Mouse (Mus musculus) forebrain, embryonic 13.5 days (tissue): ENCODE measurements around the gene Lyar. TPM values are rescaled to one million over a fixed set of nuclear protein-coding genes. Genes with fewer than 3 reads are reported as not detected.

Source experiments
- ATAC-seq: fragments of 200-750 bp; cut with Nextera tagmentation; 2 replicates; pipeline ENCODE4 v1.8.0; 2017
- H3K27ac ChIP-seq: fragments of 300-500 bp; sonication (generic); 2 replicates; pipeline ENCODE4 v1.5.1; 2015; ENCODE audit warnings: inconsistent platforms, mild to moderate bottlenecking, moderate library complexity
- H3K27me3 ChIP-seq: fragments of 300-500 bp; sonication (generic); 2 replicates; pipeline ENCODE4 v1.6.1; 2015; ENCODE audit warnings: mild to moderate bottlenecking, inconsistent platforms
- H3K36me3 ChIP-seq: fragments of 300-500 bp; sonication (generic); 2 replicates; pipeline ENCODE4 v1.6.1; 2015; ENCODE audit warnings: mild to moderate bottlenecking, inconsistent platforms; ENCODE audit not compliant: poor library complexity, severe bottlenecking
- H3K4me1 ChIP-seq: fragments of 300-500 bp; sonication (generic); 2 replicates; pipeline ENCODE4 v1.6.1; 2015; ENCODE audit warnings: inconsistent platforms
- H3K4me2 ChIP-seq: fragments of 300-500 bp; sonication (generic); 2 replicates; pipeline ENCODE4 v1.6.1; 2015; ENCODE audit warnings: inconsistent platforms, mild to moderate bottlenecking, moderate library complexity
- H3K4me3 ChIP-seq: fragments of 300-500 bp; sonication (generic); 2 replicates; pipeline ENCODE4 v1.5.1; 2015; ENCODE audit warnings: mild to moderate bottlenecking, inconsistent platforms
- H3K9ac ChIP-seq: fragments of 300-500 bp; sonication (generic); 2 replicates; pipeline ENCODE4 v1.6.1; 2015; ENCODE audit warnings: mild to moderate bottlenecking, inconsistent platforms
- H3K9me3 ChIP-seq: fragments of 300-500 bp; sonication (generic); replicated peaks from 2 replicates; pipeline ENCODE4 v1.6.1; 2016; ENCODE audit warnings: inconsistent platforms
- WGBS: fragments of 180-500 bp; shearing (Covaris S2); methylation state at CpG from one replicate; pipeline ENCODE4 v1.1.7; 2015; 5-methylcytosine and 5-hydroxymethylcytosine counted together
- polyA plus RNA-seq: library from polyadenylated mRNA; unstranded; fragments of >200 nt; fragmentation: Nextera tagmentation; extraction: Ambion mirVana; gene quantifications from 2 replicates; pipeline ENCODE4 v1.2.1, GENCODE M21; 2015

The Lyar gene
- polyA plus RNA-seq, 1 experiment from 2014 or later: 96.4 TPM

DNA sequence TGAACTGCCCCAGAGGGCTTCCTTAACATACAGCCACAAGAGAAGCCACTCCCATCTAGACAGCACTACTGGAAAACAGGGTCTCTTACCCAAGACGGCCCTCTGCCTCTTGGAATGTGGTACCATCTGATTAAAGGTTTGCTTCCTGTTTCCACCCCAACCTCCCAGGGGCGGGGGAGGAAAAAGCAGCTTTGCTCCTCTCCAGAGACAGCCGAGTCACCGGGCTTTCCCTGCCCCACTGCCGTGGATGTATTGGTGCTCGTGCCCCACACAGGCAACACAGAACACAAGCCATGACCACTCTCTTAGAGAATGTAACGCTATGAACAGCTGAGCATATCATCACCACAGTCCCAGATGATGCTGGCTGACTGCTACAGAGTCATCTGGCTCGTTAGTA lies 11.3 kb upstream of the Lyar start:
- 83% methylated on average over 8 of the region's 8 CpGs for WGBS
- Histone ChIP-seq H3K9ac (no peak overlapping the region), H3K4me2 (no peak overlapping the region), H3K4me3 (no peak overlapping the region), H3K27me3 (no peaks in the 10 kb centered on the region), H3K4me1 (peaks cover 8% of the 10 kb centered on the region; the same call in 1 of the 2 replicates), H3K36me3 (peaks cover 82% of the 10 kb centered on the region), H3K9me3 (no peaks in the 10 kb centered on the region), H3K27ac (no peak overlapping the region)
- no peak for ATAC-seq

DNA sequence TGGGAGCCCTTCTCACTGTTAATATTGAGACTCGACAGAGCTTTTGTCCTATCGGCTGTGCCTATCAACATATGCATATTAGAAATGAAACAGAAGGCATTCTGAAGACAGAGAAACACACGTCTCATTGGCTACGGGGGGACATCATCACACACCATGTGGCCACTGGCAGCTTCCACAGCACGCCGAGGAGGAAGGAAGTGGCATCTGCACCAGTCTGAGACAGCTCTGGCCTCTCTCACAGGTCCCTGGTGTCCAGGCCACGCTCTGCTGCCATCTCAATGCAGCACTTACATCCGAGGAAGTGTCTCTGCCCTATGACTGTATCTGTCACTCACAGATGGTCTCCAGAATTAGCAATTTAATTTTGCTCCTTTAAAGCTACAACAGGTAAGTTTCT lies 8.6 kb upstream of the Lyar start:
- Histone ChIP-seq H3K27ac (no peak overlapping the region), H3K9ac (no peak overlapping the region), H3K4me2 (no peak overlapping the region), H3K4me1 (no peaks in the 10 kb centered on the region), H3K9me3 (no peaks in the 10 kb centered on the region), H3K4me3 (no peak overlapping the region), H3K27me3 (no peaks in the 10 kb centered on the region), H3K36me3 (peaks cover 88% of the 10 kb centered on the region)
- ATAC-seq: no peak
- 88% methylated on average over 8 of the region's 8 CpGs for WGBS

DNA sequence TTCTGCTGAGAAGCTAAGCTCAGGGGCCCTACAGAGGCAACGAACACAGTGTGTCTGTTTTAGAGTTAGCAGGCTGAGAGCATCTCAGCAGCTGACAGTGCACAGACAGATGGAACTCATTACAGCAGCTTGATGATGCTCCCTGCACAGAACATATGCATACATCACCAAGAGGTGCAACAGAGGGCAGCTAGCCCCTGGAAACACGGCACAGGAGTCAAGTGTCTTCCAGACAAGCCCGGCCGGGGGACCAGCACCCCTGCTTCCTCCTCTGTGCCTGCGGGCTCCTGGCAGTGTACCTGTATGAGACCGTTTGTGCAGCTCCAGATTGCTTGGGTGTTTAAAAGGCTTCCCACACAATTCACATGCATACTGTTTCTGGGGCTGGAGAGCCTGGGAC lies 7.3 kb upstream of the Lyar start:
- H3K27ac ChIP-seq: no peak overlapping the region
- H3K27me3 ChIP-seq: no peaks in the 10 kb centered on the region
- no peak overlapping the region for H3K4me3 ChIP-seq
- H3K4me2 ChIP-seq: no peak overlapping the region
- no peak overlapping the region for H3K9ac ChIP-seq
- WGBS: 84% methylated on average over 6 of the region's 6 CpGs
- no peaks in the 10 kb centered on the region for H3K4me1 ChIP-seq
- peaks cover 89% of the 10 kb centered on the region for H3K36me3 ChIP-seq
- H3K9me3 ChIP-seq: no peaks in the 10 kb centered on the region
- ATAC-seq: no peak

DNA sequence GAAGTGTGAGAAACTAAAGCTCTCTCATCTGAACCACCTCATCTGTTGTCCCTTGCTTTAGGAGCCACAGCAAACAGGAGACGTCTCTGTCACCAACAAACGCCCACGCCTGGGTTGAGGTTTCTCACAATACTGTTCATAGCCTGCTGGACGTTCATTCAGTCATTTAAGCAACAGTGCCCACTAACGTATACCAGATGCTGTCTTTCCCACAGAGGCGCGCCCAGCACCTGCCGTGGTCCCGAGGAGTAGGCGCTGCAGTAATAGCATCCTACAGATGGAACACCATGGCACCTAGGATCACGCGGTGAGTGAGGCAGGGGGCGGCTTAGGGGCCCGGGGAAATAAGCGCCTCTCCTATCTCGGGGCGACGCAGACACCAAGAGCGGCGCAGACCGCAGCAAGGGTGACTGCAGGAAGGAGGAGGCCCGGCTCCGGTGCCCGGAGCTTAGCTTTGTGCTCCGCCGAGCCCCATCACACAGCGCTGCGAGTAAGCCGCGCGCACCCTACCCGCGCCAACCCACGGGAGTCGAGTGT lies 431 bp upstream of the Lyar start:
- no peaks in the 10 kb centered on the region for H3K27me3 ChIP-seq
- peak overlapping the region; percentile 93 for H3K4me3 ChIP-seq
- H3K9me3 ChIP-seq: no peaks in the 10 kb centered on the region
- H3K36me3 ChIP-seq: peaks cover 33% of the 10 kb centered on the region
- peaks cover 28% of the 10 kb centered on the region for H3K4me1 ChIP-seq
- peak overlapping the region; percentile 92 for H3K4me2 ChIP-seq
- peak overlapping the region; percentile 70 for H3K27ac ChIP-seq
- 1% methylated on average over 35 of the region's 35 CpGs for WGBS
- peak overlapping the region; percentile 90 for H3K9ac ChIP-seq
- peak; percentile 86 for ATAC-seq

DNA sequence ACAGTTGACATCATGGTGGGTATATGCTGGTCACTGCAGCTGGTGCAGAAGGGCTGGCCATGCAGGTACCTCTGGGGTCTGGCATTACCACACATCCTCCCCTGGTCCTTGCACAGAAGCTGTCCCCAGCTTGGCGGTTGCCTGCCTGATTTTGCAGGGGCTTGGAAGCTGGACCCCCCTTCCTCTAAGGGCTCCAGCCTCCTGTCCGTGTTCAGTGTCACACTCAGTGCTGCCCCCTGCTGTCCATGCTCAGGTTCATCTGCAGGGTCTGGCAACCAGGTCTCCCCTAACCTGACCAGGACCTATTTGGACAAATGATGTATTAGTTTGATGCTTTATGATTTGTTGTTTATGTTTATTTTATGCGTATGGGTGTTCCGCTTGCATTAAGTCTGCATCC lies 15.2 kb downstream of the Lyar start:
- Histone ChIP-seq H3K9ac (no peak overlapping the region), H3K9me3 (no peaks in the 10 kb centered on the region; the same call in 1 of the 2 replicates), H3K4me2 (no peak overlapping the region), H3K36me3 (peaks cover 57% of the 10 kb centered on the region), H3K4me3 (no peak overlapping the region), H3K27ac (no peak overlapping the region), H3K27me3 (no peaks in the 10 kb centered on the region), H3K4me1 (no peaks in the 10 kb centered on the region)
- no peak for ATAC-seq
- WGBS: 64% methylated on average over 4 of the region's 4 CpGs

DNA sequence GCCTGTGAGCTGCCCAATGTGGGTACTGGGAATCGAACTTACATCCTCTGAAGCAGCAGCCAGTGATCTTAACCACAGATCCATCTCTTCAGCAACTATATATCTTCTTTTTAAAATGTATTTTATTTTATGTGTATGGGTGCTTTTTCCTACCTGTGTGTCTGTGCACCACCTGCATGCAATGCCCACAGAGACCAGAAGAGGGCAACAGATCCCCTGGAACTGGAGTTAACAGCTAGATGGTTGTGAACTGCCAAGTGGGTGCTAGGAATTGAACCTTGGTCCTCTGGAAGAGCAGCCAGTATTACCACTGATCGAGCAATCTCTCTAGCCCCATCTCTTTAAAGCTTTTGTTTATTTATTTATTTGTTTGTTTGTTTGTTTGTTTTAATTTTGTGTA lies 16.4 kb downstream of the Lyar start:
- Histone ChIP-seq H3K36me3 (peaks cover 45% of the 10 kb centered on the region), H3K27ac (no peak overlapping the region), H3K4me2 (no peak overlapping the region), H3K27me3 (no peaks in the 10 kb centered on the region), H3K4me1 (0 out of 2 replicates have a peak, but pooled peaks cover 4% of the 10 kb centered on the region), H3K4me3 (no peak overlapping the region), H3K9ac (no peak overlapping the region), H3K9me3 (no peaks in the 10 kb centered on the region; the same call in 1 of the 2 replicates)
- no peak for ATAC-seq
- WGBS: 94% methylated on average over 2 of the region's 2 CpGs

DNA sequence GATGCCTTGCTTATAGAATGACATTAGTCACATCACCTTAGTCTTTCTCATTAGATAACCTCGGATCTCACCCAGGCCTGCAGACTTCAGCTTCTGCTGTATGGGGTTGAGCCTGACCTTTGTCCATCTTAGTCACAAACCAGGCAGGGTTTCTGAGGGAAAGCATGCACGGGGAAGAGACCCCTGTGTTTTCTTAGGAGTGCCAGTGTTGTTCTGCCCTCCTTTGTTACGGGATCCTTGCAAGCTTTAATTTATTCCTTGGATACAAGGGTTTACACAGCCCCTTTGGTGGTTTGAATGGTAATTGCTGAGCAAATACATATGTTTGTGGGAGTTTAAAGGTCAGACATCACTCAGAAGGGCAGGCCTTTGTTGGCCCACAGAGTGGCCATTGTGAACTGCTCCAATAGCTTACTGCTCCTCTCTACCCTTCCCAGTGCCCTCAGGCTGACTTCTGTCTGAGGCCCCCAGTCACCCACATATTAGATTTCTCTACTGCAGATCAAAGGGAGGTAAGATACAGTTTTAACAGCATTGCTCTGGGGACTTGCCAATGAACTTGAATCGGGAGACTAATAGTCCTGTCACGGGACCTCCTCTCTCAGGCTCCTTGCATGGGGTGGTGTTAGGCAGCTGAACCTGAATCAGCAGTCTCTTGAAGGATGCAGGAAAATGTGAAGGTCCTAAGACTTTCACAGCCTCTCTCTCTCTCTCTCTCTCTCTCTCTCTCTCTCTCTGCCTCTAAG lies 20.6 kb downstream of the Lyar start:
- no peak overlapping the region for H3K27ac ChIP-seq
- no peak overlapping the region for H3K9ac ChIP-seq
- H3K9me3 ChIP-seq: no peaks in the 10 kb centered on the region; the same call in 1 of the 2 replicates
- H3K4me2 ChIP-seq: no peak overlapping the region
- peaks cover 8% of the 10 kb centered on the region; the same call in 1 of the 2 replicates for H3K36me3 ChIP-seq
- 30% methylated on average over 5 of the region's 5 CpGs for WGBS
- no peak for ATAC-seq
- H3K4me3 ChIP-seq: no peak overlapping the region
- no peaks in the 10 kb centered on the region for H3K27me3 ChIP-seq
- 0 out of 2 replicates have a peak, but pooled peaks cover 4% of the 10 kb centered on the region for H3K4me1 ChIP-seq

DNA sequence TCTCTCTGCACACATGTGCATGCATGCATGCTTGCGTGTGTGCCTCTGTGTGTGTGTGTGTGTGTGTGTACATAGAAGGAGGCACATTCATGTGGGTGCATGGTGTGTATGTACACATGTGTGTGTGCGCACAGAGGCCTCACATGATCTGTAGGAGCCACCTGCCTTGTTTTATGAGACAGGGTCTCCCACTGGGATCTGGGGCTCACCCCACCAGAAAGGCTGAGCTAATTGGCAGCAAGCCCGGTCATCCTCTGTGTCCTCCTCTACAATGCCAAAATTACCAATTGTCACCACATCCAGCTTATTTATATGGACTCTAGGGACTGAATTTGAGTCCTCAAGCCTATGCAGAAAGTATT lies 21.2 kb downstream of the Lyar start:
- Histone ChIP-seq H3K4me1 (0 out of 2 replicates have a peak, but pooled peaks cover 4% of the 10 kb centered on the region), H3K27ac (no peak overlapping the region), H3K4me3 (no peak overlapping the region), H3K36me3 (peaks cover 4% of the 10 kb centered on the region; the same call in 1 of the 2 replicates), H3K27me3 (no peaks in the 10 kb centered on the region), H3K9me3 (no peaks in the 10 kb centered on the region; the same call in 1 of the 2 replicates), H3K4me2 (no peak overlapping the region), H3K9ac (no peak overlapping the region)
- 63% methylated on average over 3 of the region's 3 CpGs for WGBS
- no peak for ATAC-seq

DNA sequence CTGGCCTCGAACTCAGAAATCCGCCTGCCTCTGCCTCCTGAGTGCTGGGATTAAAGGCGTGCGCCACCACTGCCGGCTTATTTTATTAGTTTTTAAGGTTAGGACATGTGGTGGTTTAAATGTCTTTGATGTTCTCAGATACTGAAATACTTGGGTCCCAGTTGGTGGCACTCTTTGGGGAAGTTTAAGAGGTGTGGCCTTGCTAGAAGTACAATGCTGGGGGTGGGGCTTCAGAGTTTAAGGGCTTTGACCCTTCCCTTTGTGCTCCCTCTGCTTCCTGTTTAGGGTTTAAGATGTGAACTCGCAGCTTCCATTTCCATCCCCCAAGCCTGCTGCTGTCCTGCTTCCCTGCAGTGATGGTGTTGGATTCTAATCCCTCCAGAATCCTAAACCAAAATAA lies 21.7 kb downstream of the Lyar start:
- Histone ChIP-seq H3K9me3 (no peaks in the 10 kb centered on the region), H3K4me3 (no peak overlapping the region), H3K9ac (no peak overlapping the region), H3K4me1 (0 out of 2 replicates have a peak, but pooled peaks cover 4% of the 10 kb centered on the region), H3K27me3 (no peaks in the 10 kb centered on the region), H3K4me2 (no peak overlapping the region), H3K27ac (no peak overlapping the region), H3K36me3 (no peaks in the 10 kb centered on the region)
- 84% methylated on average over 6 of the region's 6 CpGs for WGBS
- ATAC-seq: no peak

DNA sequence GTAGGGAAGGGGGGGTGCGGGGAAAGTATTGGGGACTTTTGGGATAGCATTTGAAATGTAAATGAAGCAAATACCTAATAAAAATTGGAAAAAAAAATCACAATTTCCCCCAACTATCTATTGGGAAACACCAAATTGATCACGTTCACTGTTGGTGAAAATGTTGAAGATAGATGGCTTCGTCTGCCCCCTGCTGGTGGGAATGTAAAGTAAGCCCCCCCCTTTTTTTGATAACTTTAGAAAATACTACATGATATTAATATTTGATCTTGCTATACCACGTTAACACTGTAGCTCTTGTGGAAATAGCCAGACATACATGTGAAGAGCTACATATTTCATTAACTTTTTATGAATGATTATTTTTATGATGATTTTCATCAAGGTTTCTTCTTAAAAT lies 34.9 kb downstream of the Lyar start:
- H3K27ac ChIP-seq: no peak overlapping the region
- no peaks in the 10 kb centered on the region for H3K27me3 ChIP-seq
- no peak overlapping the region for H3K4me3 ChIP-seq
- no peak overlapping the region for H3K4me2 ChIP-seq
- no peak overlapping the region for H3K9ac ChIP-seq
- H3K36me3 ChIP-seq: no peaks in the 10 kb centered on the region
- WGBS: 52% methylated on average over 4 of the region's 4 CpGs
- ATAC-seq: no peak
- H3K9me3 ChIP-seq: no peaks in the 10 kb centered on the region
- no peaks in the 10 kb centered on the region for H3K4me1 ChIP-seq

DNA sequence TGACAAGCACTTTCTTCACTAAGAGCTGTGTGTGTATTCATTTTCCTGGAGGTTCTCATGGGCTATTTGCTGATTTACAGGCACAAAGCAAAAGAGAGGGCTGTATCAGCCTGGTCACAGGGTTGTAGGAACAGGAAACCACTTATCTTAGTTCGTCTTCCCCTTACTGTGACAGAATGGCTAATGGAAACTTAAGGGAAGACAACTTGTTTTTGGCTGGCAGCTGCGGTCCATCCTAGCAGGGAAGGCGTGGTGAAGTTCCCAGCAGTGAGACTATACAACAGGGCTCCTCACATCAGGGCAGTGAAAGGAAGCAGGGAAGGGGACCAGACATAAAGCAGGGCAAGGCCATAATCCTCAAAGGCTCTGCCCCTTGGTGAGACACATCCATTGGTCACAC lies 35.4 kb downstream of the Lyar start:
- Histone ChIP-seq H3K4me2 (no peak overlapping the region), H3K4me3 (no peak overlapping the region), H3K27ac (no peak overlapping the region), H3K36me3 (no peaks in the 10 kb centered on the region), H3K27me3 (no peaks in the 10 kb centered on the region), H3K9ac (no peak overlapping the region), H3K9me3 (no peaks in the 10 kb centered on the region), H3K4me1 (peaks cover under 1% of the 10 kb centered on the region; the same call in 1 of the 2 replicates)
- ATAC-seq: no peak
- WGBS: 86% methylated on average over 3 of the region's 3 CpGs

DNA sequence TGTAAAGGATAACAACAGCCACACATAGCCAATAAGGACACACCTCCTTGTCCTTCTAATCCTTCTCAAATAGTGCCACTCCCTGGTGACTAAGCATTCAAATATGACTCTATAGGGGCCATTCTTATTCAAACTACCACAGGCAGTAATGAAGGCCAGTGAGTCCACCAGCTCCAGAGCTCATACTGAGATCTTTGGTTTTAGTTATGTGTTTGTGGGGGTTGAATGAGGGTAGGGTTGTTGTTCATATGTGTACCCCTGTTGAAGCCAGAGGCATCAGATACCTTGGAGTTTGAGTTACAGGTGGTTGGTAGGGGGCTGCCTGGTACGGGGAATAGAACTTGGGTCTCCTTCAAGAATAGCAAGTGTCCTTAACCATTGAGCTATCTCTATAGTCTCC lies 36.3 kb downstream of the Lyar start:
- no peaks in the 10 kb centered on the region for H3K9me3 ChIP-seq
- H3K36me3 ChIP-seq: no peaks in the 10 kb centered on the region
- H3K4me1 ChIP-seq: peaks cover 8% of the 10 kb centered on the region
- no peak overlapping the region for H3K9ac ChIP-seq
- ATAC-seq: no peak
- WGBS: 100% methylated on average over 1 of the region's 1 CpGs
- H3K27ac ChIP-seq: no peak overlapping the region
- no peaks in the 10 kb centered on the region for H3K27me3 ChIP-seq
- no peak overlapping the region for H3K4me2 ChIP-seq
- H3K4me3 ChIP-seq: no peak overlapping the region
